Mouse (Mus musculus) lung, postnatal 25 days (tissue): ENCODE measurements around the gene Igfbp7.
A peak's percentile ranks its signal among the peaks of the same experiment; 100 is the strongest.
"Not testable (repeated sequence)": the region's sequence is repeated elsewhere in the genome, so short reads cannot be mapped to it uniquely, and the experiment has no call there.

Source experiments
- DNase-seq: peaks from one replicate; pipeline ENCODE4 v3.0.0; 2022; ENCODE audit warnings: low spot score

Igfbp7 gene

DNA sequence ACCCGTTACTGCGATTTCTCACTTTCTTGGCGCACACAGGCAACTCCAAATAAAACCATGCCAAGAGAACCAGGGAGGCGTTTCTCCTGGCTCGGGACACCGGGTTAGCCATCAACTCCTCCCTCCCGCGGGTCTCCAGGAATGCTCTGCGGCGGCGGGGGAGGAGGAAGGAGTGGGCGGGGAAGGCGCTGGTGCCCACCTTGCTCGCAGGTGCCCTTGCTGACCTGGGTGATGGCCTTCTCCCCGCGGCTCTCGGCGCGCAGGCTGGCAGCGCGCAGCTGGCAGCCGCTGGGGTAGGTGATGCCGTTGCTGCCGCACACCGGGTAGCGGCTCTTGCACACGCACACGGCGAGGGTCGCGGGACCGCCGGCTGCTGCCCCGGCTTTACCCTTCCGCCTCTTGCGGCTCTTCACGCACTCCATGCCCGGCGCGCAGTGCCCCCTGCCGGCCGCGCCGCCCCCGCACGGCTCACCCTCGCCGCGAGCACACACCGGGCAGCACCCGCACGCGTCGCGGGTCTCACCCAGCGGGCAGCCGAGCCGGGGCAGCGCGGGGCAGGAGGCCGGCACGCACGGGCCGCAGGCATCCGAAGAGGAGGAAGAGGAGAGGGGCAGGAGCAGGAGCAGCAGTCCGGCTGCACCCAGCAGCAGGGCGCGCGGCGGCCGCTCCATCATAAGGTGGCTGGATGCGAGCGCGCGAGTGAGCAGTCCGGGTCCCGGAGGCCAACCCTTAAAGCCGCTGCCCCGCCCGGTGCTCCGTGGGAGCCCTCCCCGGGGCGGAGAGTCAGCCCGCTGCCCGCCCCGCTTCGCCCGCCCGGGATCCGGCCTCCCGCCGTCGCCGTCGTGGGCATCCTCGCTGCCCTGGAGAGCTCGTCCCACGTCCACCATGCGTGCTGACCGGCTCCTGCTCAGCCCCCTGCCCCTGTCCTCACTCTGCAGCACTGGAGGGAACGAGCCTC lies at the start of gene Igfbp7:
Gene Igfbp7, minus strand, starts transcription at position 701 of the 958 bp plus-strand sequence.
- peak; percentile 78 for DNase-seq

DNA sequence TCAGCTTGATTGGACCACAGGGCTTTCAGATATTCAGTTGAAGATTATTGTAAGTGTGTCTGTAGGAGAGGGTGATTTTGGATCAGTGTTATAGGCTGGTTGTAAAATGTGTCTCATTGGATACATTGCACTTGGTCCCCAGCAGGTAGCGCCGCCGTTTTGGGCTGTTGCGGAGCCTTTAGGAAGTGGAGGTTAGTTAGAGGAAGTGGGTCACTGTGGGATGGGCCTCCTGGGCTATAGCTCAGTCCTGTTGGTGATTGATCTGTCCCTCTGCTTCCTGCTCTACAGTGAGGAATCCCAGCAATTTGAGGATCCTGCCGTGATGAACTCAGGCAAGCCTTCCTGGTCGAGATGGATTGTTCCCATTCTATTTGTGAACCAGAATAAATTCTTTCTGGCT lies 44.3 kb upstream of the Igfbp7 start:
- DNase-seq: no peak

DNA sequence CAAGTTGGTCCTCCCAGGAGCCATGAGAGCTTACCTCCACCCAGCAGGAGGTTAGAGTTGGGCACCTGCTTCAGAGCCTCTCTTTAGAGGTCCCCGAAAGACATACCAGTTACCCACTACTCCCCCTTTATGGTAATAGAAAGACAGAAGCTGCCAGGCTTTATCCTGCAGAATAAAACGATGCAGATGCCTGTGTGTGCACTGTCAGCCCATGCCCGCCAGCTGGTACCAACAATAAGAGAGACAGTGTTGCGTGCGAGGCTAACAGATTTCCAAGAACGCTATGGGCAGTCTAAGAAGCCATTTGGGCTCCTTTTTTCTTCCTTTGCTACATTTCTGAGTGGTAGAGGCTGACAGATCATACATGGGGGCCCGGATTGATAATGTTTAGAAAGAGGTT lies 41.7 kb upstream of the Igfbp7 start:
- no peak for DNase-seq

DNA sequence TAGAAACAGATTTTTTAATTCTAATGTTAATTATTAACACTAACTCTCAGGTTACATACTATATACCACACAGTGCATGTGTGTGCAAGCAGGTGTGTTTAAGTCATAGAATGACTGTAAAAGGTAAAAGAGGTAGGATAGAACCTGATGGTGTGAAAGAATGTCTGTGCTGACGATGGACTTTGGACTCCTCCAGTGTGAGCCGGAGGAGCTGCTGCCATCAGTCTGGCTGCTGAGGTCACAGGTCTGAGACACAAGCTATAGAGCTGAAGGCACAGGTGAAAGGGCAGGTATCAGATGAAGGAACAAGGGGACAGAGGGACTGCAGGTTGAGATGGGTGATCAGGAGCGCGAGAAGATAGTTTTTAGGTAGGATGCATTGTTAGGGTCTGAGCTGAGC lies 37.6 kb upstream of the Igfbp7 start:
- DNase-seq: no peak

DNA sequence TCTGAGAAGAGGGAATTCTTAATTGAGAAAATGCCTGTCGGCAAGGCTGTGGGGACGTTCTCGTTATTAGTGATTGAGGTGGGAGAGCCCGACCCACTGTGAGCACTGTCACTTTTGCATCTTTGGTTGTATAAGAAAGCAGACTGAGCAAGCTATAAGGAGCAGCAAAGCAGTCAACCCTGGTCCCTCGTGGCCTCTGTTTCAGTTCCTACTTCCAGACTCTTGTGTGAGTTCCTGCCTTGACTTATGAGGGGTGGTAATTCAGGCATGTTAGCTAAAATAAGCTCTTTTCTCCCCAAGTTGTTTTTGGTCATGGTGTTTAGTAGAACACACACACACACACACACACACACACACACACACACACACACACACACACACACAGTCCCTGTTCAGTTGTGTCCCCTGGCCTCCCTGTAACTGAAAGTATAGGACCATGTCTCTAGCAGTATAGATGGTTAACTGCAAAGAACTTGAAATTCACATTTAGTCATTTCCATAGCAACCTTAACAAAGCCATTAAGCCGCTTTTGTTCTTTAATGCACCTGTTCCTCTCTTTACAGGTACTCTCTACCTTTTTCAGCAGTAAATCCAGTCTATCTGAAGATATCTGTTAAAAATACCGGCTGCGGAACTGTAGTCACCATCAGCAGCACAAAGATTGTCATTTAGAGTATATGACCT lies 36.2 kb upstream of the Igfbp7 start:
- DNase-seq: no peak

DNA sequence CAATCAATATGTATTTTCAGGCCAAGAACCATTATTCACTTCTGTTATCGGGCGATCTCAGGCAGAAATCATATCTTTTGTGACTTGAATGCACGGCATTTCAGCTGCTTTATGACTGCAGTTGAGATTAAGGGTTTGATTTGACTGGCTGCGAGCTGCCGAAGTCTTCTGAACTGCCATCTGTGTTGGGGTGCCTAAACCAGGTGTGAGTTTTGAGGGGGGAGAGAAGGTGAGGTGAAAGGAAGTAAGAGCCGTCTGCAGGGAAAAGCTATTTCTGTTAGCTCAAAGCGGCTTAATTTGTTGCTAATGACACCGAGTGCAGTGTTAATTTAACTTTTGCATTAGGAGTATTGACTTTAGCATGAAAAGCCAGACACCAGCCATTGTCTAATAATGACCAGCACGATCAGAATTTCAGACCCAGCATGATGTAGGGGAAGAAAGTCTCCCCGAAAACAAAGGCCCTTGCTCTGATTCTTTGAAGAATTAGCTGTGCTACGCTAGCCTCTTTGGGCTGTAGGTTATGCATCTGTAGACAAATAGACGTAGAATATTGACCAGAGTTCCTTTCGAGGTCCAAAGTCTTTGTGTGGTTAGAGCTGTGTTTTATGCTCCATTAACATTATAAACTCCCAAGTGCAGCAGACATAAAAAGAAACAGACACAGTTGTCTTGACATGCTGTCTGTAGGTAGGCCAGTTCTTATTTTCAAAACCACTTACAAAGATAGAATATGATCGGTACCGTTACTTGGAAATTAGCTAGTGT lies 35.2 kb upstream of the Igfbp7 start:
- no peak for DNase-seq

DNA sequence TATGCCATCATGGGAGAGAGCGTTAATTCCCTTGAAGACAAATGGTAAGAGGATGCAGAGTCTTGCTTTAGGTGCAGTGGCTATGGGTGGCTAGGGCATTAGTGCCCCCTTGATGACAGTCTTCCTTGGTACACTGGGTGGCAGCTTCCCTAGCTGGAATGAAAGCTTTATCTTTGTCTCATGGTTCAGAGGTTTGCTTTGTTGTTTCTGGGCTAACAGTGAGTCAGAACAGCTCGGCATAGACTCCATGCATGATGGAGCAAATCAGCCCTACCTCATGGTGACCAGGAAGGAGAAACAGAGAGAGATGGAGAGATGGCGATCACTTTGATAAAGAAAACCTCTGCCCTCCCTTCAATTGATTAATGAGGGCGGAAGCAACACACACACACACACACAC lies 28.5 kb upstream of the Igfbp7 start:
- DNase-seq: no peak

DNA sequence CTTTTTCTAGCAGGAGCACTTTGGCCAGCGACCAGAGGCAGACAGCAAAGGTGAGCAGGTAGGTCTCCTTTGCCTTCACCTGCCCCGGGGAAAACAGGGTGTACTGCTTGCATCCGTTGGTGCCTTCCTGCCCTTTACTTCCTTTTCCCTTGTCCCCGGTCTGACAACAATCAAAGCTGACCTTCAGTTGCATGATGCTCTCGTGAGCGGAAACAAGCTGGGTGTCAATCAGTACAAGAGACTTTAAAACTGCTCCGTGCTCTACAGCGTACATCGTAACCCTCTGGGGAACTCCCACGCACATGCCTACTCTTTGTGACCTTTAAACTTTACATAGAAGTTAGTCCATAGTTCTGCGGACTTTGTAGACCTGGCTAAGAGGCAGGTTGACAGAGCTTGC lies 26.2 kb upstream of the Igfbp7 start:
- DNase-seq: no peak

DNA sequence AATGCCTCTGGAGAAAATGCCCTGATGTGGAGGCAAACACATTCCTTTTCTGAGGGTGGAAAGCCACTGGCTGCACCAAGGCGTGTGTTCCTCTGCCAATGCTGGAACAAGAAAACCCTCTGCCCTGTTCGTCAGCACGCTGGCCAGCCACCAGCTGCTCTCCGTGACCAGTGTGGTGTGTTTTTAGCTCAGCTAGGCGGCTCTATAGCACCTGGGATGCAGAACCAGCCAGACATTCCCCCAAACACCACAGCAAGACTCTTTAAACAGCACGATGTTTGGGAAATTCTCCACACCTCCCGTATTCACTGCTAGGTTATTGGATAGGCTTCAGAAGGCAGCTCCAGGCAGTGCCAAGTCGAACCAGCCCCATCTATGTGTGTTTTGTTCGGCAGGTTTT lies 25.7 kb upstream of the Igfbp7 start:
- no peak for DNase-seq

DNA sequence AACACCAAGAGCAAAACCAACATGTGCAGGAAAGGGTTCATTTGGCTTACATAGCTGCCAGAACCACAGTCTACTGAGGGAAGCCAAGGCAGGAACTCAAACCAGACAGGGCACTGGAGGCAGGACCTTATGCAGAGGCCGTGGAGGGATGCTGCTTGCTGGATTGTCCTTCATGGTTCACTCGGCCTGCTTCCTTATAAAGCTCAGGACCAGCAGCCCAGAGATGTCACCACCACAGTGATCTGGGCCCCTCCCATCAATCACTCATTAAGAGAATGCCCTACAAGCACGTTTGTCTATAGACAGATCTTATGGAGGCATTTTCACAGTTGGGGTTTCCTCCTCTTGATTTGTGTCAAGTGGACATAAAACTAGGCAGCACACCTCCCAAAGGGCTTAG lies 25.3 kb upstream of the Igfbp7 start:
- DNase-seq: no peak

DNA sequence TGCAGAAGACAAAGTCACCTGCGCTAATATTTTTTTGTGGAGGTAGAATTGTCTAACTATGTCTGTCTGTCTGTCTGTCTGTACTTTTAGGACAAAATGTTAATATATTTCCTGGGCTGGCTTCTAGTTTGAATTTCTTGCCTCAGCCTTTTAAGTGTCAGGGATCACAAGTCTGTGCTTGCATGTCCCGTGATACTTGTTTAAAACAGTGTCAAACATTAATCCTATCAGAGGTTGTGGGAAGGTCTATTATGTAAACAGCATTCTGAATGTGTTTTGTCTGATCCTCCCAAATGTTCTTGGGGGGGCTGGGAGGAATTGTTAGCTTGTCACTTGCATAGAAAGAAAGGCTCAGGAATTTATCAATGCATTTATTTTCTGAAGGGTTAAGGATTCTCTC lies 24.6 kb upstream of the Igfbp7 start:
- no peak for DNase-seq

DNA sequence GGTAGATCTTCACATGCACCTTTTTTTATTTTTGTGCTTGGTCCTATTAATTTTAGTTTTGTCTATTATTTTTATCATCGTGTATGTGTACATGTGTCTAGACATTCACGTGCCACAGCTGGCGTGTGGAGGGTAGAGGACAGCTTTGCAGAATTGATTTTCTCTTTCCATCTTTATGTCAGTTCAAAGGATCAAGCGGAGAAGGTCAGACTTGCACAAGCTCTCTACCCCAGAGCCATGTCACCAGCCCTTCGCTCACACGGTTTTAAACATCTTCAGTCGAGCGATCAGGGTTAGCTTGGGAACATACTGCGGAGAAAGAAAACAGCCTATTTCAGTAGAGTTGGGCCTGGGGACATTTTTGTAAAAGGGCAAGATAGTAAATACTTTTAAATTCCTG lies 23.2 kb upstream of the Igfbp7 start:
- DNase-seq: no peak

DNA sequence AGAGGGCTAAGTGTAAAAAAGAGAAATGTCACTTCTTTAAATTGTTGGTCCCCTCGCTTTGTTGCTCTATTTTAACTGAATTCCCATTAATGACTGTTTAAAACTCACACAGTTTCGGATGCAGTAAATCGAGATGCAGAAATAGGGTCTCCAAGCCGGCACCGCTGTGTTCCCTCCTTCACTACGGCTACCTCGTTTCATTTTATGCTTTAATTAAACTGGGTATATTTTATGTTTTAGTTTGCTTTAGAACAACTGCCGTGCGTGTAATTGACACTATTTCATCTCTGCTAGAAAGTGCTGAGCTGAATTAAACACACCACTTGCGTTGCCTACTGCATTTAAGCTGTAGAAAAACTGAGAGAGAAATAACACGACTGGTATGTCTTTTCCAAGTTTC lies 22.6 kb upstream of the Igfbp7 start:
- DNase-seq: no peak

DNA sequence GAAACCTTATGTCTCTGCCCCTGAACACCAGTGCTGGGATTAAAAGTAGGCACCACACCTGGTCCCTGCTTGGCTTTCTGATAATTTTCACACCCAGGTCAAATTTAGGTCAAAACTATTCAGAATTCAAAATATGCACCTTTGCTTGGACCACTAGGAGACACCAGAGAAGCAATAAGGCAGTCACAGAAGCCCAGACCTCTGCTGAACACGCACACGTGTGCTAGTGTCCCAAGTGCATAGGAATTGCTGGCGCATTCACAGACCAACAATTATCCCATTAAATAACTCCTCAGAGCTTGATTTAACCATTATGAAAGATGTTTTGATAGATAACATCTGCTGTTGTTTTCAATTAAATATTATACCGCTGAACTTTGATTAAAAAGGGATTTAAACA lies 22.2 kb upstream of the Igfbp7 start:
- DNase-seq: no peak

DNA sequence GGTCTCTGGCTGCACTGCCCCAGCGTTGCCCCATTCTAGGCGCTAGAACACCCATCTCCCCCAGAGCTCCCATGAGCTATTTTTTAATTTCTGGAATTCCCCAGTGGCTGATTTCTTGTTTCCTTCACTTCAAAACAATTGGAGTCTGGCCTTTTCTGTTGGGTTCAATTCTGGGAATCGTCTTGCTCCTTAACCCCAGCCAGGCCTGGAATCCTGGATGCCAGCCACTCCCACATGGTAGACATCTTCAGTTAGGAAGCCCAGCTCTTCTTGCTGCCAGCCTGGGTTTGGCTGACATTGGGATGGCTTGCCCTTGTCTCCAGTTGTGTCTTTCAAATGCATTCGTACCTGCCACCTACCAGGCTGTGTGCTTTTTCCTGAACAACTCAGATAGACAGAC lies 20.7 kb upstream of the Igfbp7 start:
- DNase-seq: no peak

DNA sequence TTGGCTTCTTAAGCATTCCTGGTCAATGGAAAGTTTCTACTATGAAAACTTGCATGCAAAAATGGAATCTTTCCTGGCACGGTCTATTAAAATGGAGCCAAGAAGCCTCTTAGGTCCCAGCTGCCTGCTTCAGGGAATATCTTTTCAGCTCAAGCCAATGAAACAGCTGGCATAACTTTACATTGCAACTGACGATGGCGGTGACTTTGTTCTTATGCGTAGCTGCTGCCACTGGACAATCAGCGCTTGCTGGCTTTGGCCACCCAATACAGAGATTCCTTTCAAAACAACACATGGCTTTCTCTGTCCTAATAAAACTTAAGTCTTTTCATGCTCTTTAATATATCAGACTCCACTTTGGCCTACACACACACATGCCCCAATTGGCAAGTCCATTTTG lies 20.1 kb upstream of the Igfbp7 start:
- DNase-seq: no peak

DNA sequence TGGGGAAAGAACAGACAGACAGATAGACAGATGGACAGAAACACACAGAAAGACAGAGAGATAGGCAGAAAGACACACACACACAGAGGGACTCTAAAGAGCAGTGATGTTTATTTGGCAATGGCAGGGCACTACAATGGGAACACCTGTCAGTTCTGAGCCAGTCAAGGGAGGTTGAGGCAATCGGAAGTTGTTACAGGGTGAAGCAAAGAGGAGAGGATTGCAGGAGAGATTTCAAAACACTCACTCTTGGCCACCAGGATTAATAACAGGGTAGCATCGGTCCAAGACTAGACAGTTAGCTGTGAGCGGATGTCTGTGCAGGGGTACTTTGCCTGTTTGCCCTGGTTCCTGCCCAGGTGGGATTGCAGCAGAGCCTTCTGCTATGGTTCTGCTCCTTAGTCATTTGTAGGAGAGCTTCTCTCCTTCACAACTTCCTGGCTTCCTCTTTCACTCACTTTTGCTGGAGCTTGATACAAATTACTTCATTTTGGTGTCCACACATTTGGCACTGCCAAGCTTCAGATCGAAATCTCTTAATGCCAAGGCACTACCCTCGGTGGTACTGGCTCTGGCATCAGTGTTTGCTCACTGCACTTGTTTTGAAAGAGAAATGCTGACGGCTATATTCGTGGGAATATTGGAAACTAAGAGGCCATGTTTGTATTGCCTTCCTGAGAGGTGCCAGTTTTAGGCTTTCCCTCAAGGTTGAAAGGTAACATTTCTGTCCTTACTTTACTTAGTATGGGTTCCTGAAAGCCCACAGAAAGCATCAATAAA lies 18.1 kb upstream of the Igfbp7 start:
- no peak for DNase-seq

DNA sequence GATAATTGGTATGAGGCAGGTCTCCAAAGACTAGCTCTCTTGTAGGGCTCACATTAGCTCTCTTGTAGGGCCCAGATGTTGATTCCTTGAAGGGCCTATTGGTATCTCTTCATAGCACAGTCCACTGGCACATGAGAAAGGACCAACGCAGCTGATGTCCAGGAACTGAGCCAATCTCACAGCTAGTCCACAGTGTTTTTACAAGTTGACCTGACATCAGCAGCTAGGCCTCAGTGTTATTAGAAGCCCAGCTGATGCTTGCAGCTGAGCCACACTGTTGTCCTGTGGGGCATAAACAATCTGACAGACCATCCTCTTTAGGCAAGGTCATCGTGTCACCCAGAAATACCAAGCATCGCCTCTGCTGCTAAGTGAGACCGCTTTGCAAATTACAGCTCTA lies 11.7 kb upstream of the Igfbp7 start:
- not testable (repeated sequence) for DNase-seq

DNA sequence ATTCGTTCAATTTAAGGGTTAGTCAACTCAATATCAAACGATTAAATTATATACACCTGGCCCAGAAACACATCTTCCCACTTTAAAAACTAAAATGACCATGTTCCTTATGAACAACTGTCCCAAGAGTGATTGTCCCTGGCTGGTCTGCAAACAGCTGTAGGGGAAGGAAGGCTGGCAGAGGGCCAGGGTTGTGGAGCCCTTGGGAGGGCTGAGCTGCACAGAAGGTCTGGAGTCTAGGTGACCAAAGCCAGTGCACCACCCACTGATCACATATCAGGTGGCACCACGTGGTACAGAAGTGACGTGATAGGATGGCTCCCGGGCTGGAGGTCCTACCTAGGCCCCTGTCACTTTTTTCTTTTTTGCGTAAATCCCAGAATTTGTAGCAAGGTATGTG lies 8.2 kb upstream of the Igfbp7 start:
- DNase-seq: no peak

DNA sequence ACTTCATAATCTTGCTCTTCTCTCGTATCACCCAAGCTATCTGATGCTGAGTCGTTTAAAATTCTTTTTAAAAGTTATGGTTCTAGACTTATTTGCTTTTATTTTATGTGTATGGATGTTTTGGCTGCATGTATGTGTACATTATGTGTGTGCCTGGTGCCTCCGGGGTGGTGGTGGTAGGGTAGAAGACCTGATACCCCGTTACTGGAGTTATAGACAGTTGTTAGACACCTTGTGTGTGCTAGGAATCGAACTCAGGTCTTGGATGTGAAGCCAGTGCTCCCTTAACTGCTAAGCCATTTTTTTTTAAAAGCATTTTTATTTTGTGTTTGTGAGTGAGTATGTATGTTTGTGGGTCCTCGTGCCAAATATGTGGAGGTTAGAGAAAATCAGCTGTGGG lies 689 bp upstream of the Igfbp7 start:
- DNase-seq: no peak

DNA sequence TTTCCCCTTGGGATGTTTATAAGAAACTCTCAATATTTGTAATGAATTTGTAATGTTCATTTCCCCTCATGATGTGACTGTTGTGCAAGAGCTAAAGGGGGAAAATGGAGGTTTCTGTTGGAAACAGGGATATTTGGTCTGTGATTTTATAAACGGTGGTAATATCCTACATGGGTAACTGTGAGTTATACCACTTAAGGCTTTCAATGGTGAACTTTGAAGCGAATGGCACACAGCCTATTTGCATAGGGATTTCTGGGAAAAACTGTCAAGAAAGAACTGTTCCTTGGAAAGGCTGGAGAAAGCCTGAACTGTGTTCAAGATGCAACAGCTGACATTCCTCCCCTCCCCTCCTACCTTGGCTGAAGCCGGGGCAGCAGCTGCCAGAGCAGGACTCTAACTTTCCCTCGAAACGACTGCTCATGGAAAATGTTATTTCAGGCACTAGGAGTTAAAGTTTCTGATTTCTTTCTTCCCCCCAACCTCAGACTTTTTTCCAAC lies 1.4 kb downstream of the Igfbp7 start:
- DNase-seq: peak; percentile 57
